13 mouse cellular contexts compared by ENCODE assay signal in the genomic region with DNA sequence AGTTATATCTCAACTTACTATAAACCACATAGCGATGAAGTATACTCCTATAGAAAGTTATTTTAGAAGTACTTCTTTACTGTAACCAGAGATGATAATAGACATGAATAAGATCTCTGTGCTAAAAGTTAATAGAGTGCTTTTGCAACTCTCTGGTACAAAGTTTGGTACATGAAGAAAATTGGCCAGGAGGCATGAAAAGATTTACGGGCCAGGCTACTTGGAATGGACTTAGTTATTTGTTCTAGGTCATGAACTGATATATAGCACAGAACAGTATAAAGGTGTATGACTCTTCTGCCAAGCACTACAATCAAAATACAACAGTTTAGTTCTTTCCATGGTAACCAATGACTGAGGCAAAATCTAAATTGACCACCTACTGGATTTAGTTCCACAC. TPM values are rescaled to one million over a fixed set of nuclear protein-coding genes. Genes with fewer than 3 reads are reported as not detected.
DNase-seq lines count a peak whose midpoint lies in the region; ATAC-seq and TF ChIP-seq lines count a peak whose summit lies in the region.
"Had no signal": no experiment of that assay in that cellular context is flagged by ENCODE, and none has a peak within 500 bp of the region (broad histone marks: within the 10 kb centered on the region; RNA-seq: fewer than 3 reads in every experiment).

No protein-coding gene starts in this region.

- no peak for DNase-seq in forebrain, embryonic 10.5 days (ENCODE audit: extremely low spot score, low spot score)
- DNase-seq in forebrain, embryonic 11.5 days (ENCODE audit: low spot score) = no peak
- no peak for DNase-seq in lung, adult 2 months
- DNase-seq in lung, postnatal 4 days = no peak
- DNase-seq in hindbrain, postnatal 0 days (ENCODE audit: low spot score) = no peak
- DNase-seq in spleen, adult 12 weeks (ENCODE audit: low spot score) = no peak
- DNase-seq in T-cell, adult 2 months (ENCODE audit: low spot score) = no peak
- DNase-seq: cerebellum, postnatal 25 days had no signal

- ATAC-seq in forebrain, embryonic 11.5 days (replicated peaks; ENCODE audit: low FRiP score) = no peak
- no peak for ATAC-seq in hindbrain, postnatal 0 days

- H3ac ChIP-seq in myocyte (ENCODE audit: control insufficient read depth, insufficient read length) = no peak overlapping the region

- H3K9ac ChIP-seq in forebrain, embryonic 11.5 days (ENCODE audit: low read length) = no peak overlapping the region
- H3K9ac ChIP-seq in hindbrain, postnatal 0 days (replicated peaks; ENCODE audit: low read length) = no peak overlapping the region

- peaks cover 56% of the 10 kb centered on the region for H3K27me3 ChIP-seq in forebrain, embryonic 10.5 days (ENCODE audit: poor library complexity, severe bottlenecking)
- H3K27me3 ChIP-seq in forebrain, embryonic 11.5 days (ENCODE audit: control insufficient read depth, insufficient read depth, low read length) = no peaks in the 10 kb centered on the region
- H3K27me3 ChIP-seq in hindbrain, postnatal 0 days (ENCODE audit: insufficient read depth, low read length) = no peaks in the 10 kb centered on the region
- no peaks in the 10 kb centered on the region for H3K27me3 ChIP-seq in myocyte (ENCODE audit: control insufficient read depth, insufficient read depth, insufficient read length)

- TF ChIP-seq CTCF in lung, adult 2 months (IDR thresholded peaks at IDR 0.05; ENCODE audit: insufficient read depth, low read length) = no peak
- TF ChIP-seq CTCF in hindbrain, postnatal 0 days (IDR thresholded peaks at IDR 0.05; ENCODE audit: low read depth) = no peak

- no peak overlapping the region; the same call in 1 of the 2 replicates for H3K4me2 ChIP-seq in forebrain, embryonic 11.5 days (ENCODE audit: low read depth, low read length, severe bottlenecking)
- H3K4me2 ChIP-seq in hindbrain, postnatal 0 days (ENCODE audit: low read depth, low read length) = peak overlapping the region; percentile 57
- peak overlapping the region; percentile 70 for H3K4me2 ChIP-seq in myocyte (ENCODE audit: low read depth)

- no peaks in the 10 kb centered on the region for H3K9me3 ChIP-seq in forebrain, embryonic 10.5 days
- H3K9me3 ChIP-seq in forebrain, embryonic 11.5 days (ENCODE audit: control insufficient read depth, low read length) = no peaks in the 10 kb centered on the region
- H3K9me3 ChIP-seq in hindbrain, postnatal 0 days (ENCODE audit: low read length) = no peaks in the 10 kb centered on the region

- H3K4me3 ChIP-seq in forebrain, embryonic 10.5 days = peak overlapping the region; percentile 61
- H3K4me3 ChIP-seq in forebrain, embryonic 11.5 days (ENCODE audit: low read depth, low read length) = no peak overlapping the region
- H3K4me3 ChIP-seq in lung, adult 2 months (replicated peaks; ENCODE audit: extremely low read depth, low read depth, low read length) = peak overlapping the region; percentile 94
- H3K4me3 ChIP-seq in hindbrain, postnatal 0 days (ENCODE audit: low read length) = peak overlapping the region; percentile 53; the same call in 1 of the 2 replicates
- H3K4me3 ChIP-seq in myocyte = peak overlapping the region; percentile 47

- peaks cover 21% of the 10 kb centered on the region for H3K79me2 ChIP-seq in myocyte (ENCODE audit: control insufficient read depth, insufficient read depth)

- WGBS in forebrain, embryonic 10.5 days = 95% methylated on average over 2 of the region's 2 CpGs
- WGBS in forebrain, embryonic 11.5 days = 94% methylated on average over 2 of the region's 2 CpGs
- 78% methylated on average over 2 of the region's 2 CpGs for WGBS in lung, adult 2 months
- WGBS in hindbrain, postnatal 0 days = 92% methylated on average over 2 of the region's 2 CpGs

- no peak for TF ChIP-seq POLR2A in lung, adult 2 months (IDR thresholded peaks at IDR 0.05; ENCODE audit: borderline replicate concordance, extremely low read depth, low read depth, low read length)
- no peak for TF ChIP-seq POLR2A in myocyte (IDR thresholded peaks at IDR 0.05; ENCODE audit: insufficient read length, low read depth)

- no peaks in the 10 kb centered on the region; the same call in 1 of the 2 replicates for H3K36me3 ChIP-seq in forebrain, embryonic 10.5 days (replicated peaks)
- no peaks in the 10 kb centered on the region for H3K36me3 ChIP-seq in forebrain, embryonic 11.5 days (ENCODE audit: control insufficient read depth, insufficient read depth, low read length)
- no peaks in the 10 kb centered on the region for H3K36me3 ChIP-seq in hindbrain, postnatal 0 days (ENCODE audit: insufficient read depth, low read length)
- H3K36me3 ChIP-seq in myocyte (ENCODE audit: control insufficient read depth, insufficient read depth) = no peaks in the 10 kb centered on the region

- peaks cover 11% of the 10 kb centered on the region for H3K4me1 ChIP-seq in forebrain, embryonic 10.5 days
- H3K4me1 ChIP-seq in forebrain, embryonic 11.5 days (replicated peaks; ENCODE audit: control insufficient read depth, insufficient read depth, low read length) = no peaks in the 10 kb centered on the region
- peaks cover 7% of the 10 kb centered on the region for H3K4me1 ChIP-seq in lung, adult 2 months (ENCODE audit: control insufficient read depth, insufficient read depth, low read length)
- H3K4me1 ChIP-seq in hindbrain, postnatal 0 days (ENCODE audit: insufficient read depth, low read length) = no peaks in the 10 kb centered on the region

- no peak overlapping the region for H3K27ac ChIP-seq in forebrain, embryonic 10.5 days
- H3K27ac ChIP-seq in forebrain, embryonic 11.5 days (ENCODE audit: low read depth, low read length) = no peak overlapping the region
- no peak overlapping the region for H3K27ac ChIP-seq in hindbrain, postnatal 0 days

TF ChIP-seq in myocyte, 11 proteins besides CTCF, POLR2A, EP300 and RAD21:
- TF ChIP-seq USF1 (IDR thresholded peaks at IDR 0.05; ENCODE audit: low read depth) (no peak), MAX (IDR thresholded peaks at IDR 0.05; ENCODE audit: low read depth) (no peak), POLR2AphosphoS2 (IDR thresholded peaks at IDR 0.05; ENCODE audit: insufficient read length, low read depth) (no peak), TCF3 (IDR thresholded peaks at IDR 0.05; ENCODE audit: insufficient read length, low read depth) (no peak)
TF ChIP-seq in myocyte: peak in this region for 0.

RNA-seq across cellular contexts. Expression of gene Mospd2, which starts 1.3 kb away (rescaled TPM):
- polyA plus RNA-seq in forebrain, embryonic 10.5 days (2016; fragmentation: Nextera tagmentation; extraction: Ambion mirVana) = 11.9 and 12.8 TPM in 2 replicates
- polyA plus RNA-seq in forebrain, embryonic 11.5 days (2014; fragmentation: Nextera tagmentation; extraction: Ambion mirVana) = 17.0 and 17.5 TPM in 2 replicates
- polyA plus RNA-seq in lung, adult 2 months (2012; rRNA removed) = 7.8 and 12.5 TPM in 2 replicates
- 14.2 and 18.6 TPM in 2 replicates for total RNA-seq in hindbrain, postnatal 0 days (2014; rRNA removed)
- 12.8 and 13.9 TPM in 2 replicates for polyA plus RNA-seq in hindbrain, postnatal 0 days (2015; fragmentation: Nextera tagmentation; extraction: Ambion mirVana)
- polyA plus RNA-seq in myocyte (2012; fragmentation: generic; extraction: Trizol) = 4.9 TPM

RNA-seq across cellular contexts. Expression of gene Fancb, which starts 1.5 kb away (rescaled TPM):
- polyA plus RNA-seq in forebrain, embryonic 10.5 days (2016; fragmentation: Nextera tagmentation; extraction: Ambion mirVana) = 11.6 and 12.3 TPM in 2 replicates
- 11.5 and 11.8 TPM in 2 replicates for polyA plus RNA-seq in forebrain, embryonic 11.5 days (2014; fragmentation: Nextera tagmentation; extraction: Ambion mirVana)
- polyA plus RNA-seq in lung, adult 2 months (2012; rRNA removed) = 0.63 and 1.3 TPM in 2 replicates
- total RNA-seq in hindbrain, postnatal 0 days (2014; rRNA removed) = 1.5 and 2.0 TPM in 2 replicates
- polyA plus RNA-seq in hindbrain, postnatal 0 days (2015; fragmentation: Nextera tagmentation; extraction: Ambion mirVana) = 1.4 and 1.9 TPM in 2 replicates
- 0.70 TPM for polyA plus RNA-seq in myocyte (2012; fragmentation: generic; extraction: Trizol)

RNA-seq across cellular contexts. Expression of gene Gm17604, which starts 25.8 kb away (rescaled TPM):
- not detected in 2 replicates for polyA plus RNA-seq in forebrain, embryonic 10.5 days (2016; fragmentation: Nextera tagmentation; extraction: Ambion mirVana)
- polyA plus RNA-seq in forebrain, embryonic 11.5 days (2014; fragmentation: Nextera tagmentation; extraction: Ambion mirVana) = not detected in 2 replicates
- polyA plus RNA-seq in lung, adult 2 months (2012; rRNA removed) = not detected in 2 replicates
- total RNA-seq in hindbrain, postnatal 0 days (2014; rRNA removed) = not detected in 2 replicates
- not detected in 2 replicates for polyA plus RNA-seq in hindbrain, postnatal 0 days (2015; fragmentation: Nextera tagmentation; extraction: Ambion mirVana)
- polyA plus RNA-seq in myocyte (2012; fragmentation: generic; extraction: Trizol) = not detected
- total RNA-seq: adrenal gland, postnatal 4 days; hematopoietic stem cell, adult 5-6 weeks; left cerebral cortex, adult 8-10 months; MEL had no signal
